Mouse (Mus musculus): ENCODE results near the gene Smim15. TPM values are rescaled to one million over a fixed set of nuclear protein-coding genes. Genes with fewer than 3 reads are reported as not detected.

Gene Smim15
- total RNA-seq, 2 experiments from 2014 or later = 39.6 to 40.8 TPM

- intact Hi-C loops (cut with DNase I) = no loop called here
- DNase-seq (ENCODE audit: low spot score in 2 of 2) = no peak
Measured at GRCm38 (mm10) chr13:108060286-108060885, 16.1 kb downstream of the Smim15 start.

GRCm38 (mm10) chr13:108060936-108061578, 16.8 kb downstream of the Smim15 start:
- no peak for DNase-seq (ENCODE audit: low spot score in 2 of 2)
- intact Hi-C loops (cut with DNase I) = no loop called here

- intact Hi-C loops (cut with DNase I) = no loop called here
- no peak for DNase-seq (ENCODE audit: low spot score in 2 of 2)
Measured at GRCm38 (mm10) chr13:108062900-108063299, 18.7 kb downstream of the Smim15 start.

- intact Hi-C loops (cut with DNase I) = no loop called here
- DNase-seq (ENCODE audit: low spot score in 2 of 2) = no peak
Measured at GRCm38 (mm10) chr13:108063374-108064134, 19.3 kb downstream of the Smim15 start.

- intact Hi-C loops (cut with DNase I) = no loop called here
Measured at GRCm38 (mm10) chr13:108064331-108064730, 20.1 kb downstream of the Smim15 start.

GRCm38 (mm10) chr13:108066021-108066420, 21.8 kb downstream of the Smim15 start:
- intact Hi-C loops (cut with DNase I) = no loop called here
- no peak for DNase-seq (ENCODE audit: low spot score in 2 of 2)

More at GRCm38 (mm10) chr13:108064331-108064730, 20.1 kb downstream of the Smim15 start:
- DNase-seq (ENCODE audit: low spot score in 2 of 2) = no peak

- no peak for DNase-seq (ENCODE audit: low spot score in 2 of 2)
- intact Hi-C loops (cut with DNase I) = no loop called here
Measured at GRCm38 (mm10) chr13:108069151-108069550, 24.9 kb downstream of the Smim15 start.

GRCm38 (mm10) chr13:108070171-108070570, 25.9 kb downstream of the Smim15 start:
- no peak for DNase-seq (ENCODE audit: low spot score in 2 of 2)
- intact Hi-C loops (cut with DNase I) = no loop called here

- intact Hi-C loops (cut with DNase I) = no loop called here
- no peak for DNase-seq (ENCODE audit: low spot score in 2 of 2)
Measured at GRCm38 (mm10) chr13:108077476-108077875, 33.2 kb downstream of the Smim15 start.

GRCm38 (mm10) chr13:108077901-108078300, 33.7 kb downstream of the Smim15 start:
- intact Hi-C loops (cut with DNase I) = no loop called here
- no peak for DNase-seq (ENCODE audit: low spot score in 2 of 2)

- intact Hi-C loops (cut with DNase I) = no loop called here
- no peak for DNase-seq (ENCODE audit: low spot score in 2 of 2)
Measured at GRCm38 (mm10) chr13:108084086-108084485, 39.8 kb downstream of the Smim15 start.

- intact Hi-C loops (cut with DNase I) = no loop called here
- no peak for DNase-seq (ENCODE audit: low spot score in 2 of 2)
Measured at GRCm38 (mm10) chr13:108086036-108086435, 41.8 kb downstream of the Smim15 start.

- no peak for DNase-seq (ENCODE audit: low spot score in 2 of 2)
- intact Hi-C loops (cut with DNase I) = no loop called here
Measured at GRCm38 (mm10) chr13:108086724-108087123, 42.5 kb downstream of the Smim15 start.

GRCm38 (mm10) chr13:108092290-108092689, 48.0 kb downstream of the Smim15 start:
- no peak for DNase-seq (ENCODE audit: low spot score in 2 of 2)
- intact Hi-C loops (cut with DNase I) = no loop called here

- intact Hi-C loops (cut with DNase I) = no loop called here
- no peak for DNase-seq (ENCODE audit: low spot score in 2 of 2)
Measured at GRCm38 (mm10) chr13:108094681-108095080, 50.4 kb downstream of the Smim15 start.

GRCm38 (mm10) chr13:108095617-108096016, 51.4 kb downstream of the Smim15 start:
- DNase-seq (ENCODE audit: low spot score in 2 of 2) = peak; percentile 10 to 14
- intact Hi-C loops (cut with DNase I) = no loop called here

GRCm38 (mm10) chr13:108096446-108096845, 52.2 kb downstream of the Smim15 start:
- intact Hi-C loops (cut with DNase I) = no loop called here
- DNase-seq (ENCODE audit: low spot score in 2 of 2) = no peak

Data from left cerebral cortex, postnatal 36 days (tissue).